Mouse (Mus musculus): ENCODE results near the gene Trabd2b. TPM values are rescaled to one million over a fixed set of nuclear protein-coding genes. Genes with fewer than 3 reads are reported as not detected.

Trabd2b gene
- total RNA-seq, 1 experiment from 2014 or later, result 0.97 TPM

DNA sequence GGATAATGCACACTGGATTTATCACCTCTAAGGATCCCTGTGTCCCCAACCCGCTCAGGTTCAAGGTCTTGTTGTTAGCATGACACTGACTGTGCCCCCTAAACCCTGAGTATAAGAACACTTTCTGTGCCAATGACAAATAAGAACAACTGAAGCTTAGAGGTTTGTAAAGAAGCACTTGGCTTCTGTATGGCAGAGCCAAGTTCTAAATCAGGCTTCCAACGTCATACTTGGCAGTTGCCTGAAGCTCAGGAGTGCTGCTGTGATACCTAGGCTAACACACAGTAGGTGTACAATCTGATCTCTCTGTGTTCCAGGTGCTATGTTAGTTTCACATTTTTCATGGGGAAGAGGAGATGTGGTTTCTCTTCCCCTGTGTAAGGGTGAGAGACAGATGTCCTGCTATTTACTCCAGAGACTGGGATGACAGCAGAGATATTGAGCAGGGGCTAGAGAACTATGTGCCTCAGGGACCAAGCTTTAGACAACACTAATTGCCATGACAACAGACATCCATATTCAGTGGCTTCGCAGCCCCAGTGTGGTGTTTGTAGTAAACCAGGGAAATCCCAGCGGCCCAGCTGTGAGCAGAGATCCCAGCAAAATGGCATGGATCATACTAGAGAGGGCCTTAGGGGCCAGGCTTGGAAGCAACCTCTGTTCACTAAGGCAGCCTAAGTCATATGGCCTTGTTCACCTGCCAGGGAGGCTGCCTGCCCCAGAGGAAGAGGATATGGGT is 89.3 kb downstream of the Trabd2b start:
- DNase-seq, result no peak

DNA sequence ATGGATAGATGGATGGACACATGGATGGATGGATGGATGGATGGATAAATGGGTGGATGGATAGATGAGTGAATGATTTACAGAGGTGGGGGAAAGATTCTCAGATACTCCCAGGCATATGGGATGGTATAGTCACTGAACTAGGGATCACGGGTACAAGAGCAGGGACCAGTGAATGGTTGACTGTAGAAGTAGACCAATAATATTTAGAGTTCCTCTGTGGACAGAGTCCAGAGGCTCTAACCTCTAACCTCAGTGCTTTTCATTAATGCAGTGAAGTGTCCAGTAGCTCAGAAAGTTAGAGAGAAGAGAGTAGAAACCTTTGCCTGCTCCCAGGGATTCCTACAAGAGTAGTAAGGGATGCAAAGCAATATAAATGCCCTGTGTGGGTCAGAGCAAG is 93.1 kb downstream of the Trabd2b start:
- DNase-seq, result no peak

DNA sequence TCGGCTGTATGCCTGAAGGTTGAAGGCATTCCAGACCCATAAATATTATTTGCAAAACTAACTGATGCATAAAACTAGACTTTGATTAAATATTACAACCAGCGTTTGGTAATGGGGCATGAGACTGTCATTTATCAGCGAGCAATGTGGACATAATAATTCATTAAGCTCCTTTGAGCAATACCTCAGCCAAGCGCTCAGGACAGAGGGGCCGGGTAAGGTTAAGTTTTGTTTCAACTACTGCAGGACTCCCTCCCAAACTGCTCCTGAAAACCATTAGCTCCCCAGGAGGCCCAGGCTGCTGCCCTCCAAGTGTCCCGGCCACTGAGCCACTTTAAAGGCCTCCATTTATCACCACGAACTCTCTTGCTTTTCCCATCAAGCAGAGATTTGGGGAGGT is 93.8 kb downstream of the Trabd2b start:
- no peak for DNase-seq

DNA sequence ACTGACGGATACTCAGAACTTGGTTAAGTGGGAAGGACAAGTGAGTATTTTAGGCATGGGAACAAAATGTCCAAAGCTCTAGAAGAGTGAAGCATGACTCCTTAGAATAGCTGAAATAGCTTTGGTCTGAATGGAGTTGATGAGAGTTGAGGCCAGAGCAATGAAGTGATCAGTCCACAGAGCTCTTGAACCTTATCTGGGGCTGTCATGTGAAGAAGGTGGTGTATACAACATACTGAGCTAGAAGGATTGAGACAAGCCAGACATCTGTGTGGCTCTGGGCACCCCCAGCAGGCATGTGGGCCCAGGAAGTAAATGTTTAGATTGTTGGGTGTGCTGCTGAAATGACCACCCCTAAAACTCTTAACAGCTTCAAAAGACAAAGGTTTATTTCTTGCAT is 94.5 kb downstream of the Trabd2b start:
- DNase-seq, result no peak

DNA sequence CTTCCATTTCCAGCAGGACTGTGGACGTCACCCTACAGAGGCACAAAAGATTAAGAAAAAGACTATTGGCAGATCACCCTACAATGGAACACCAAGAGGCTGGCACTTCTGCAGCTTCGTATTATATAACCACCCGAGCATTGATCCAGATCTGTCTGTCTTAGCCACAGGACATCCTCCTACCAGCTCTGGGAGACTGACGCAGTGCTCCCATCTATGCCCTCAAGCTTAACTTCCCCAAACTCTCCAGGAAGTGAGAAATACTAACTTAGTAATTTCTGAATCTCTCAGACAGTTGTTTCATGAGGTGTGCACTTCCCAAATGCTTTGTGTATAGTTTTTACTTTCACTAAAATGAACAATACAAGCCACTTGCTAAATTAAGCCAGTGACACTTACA is 95.1 kb downstream of the Trabd2b start:
- DNase-seq, result no peak

DNA sequence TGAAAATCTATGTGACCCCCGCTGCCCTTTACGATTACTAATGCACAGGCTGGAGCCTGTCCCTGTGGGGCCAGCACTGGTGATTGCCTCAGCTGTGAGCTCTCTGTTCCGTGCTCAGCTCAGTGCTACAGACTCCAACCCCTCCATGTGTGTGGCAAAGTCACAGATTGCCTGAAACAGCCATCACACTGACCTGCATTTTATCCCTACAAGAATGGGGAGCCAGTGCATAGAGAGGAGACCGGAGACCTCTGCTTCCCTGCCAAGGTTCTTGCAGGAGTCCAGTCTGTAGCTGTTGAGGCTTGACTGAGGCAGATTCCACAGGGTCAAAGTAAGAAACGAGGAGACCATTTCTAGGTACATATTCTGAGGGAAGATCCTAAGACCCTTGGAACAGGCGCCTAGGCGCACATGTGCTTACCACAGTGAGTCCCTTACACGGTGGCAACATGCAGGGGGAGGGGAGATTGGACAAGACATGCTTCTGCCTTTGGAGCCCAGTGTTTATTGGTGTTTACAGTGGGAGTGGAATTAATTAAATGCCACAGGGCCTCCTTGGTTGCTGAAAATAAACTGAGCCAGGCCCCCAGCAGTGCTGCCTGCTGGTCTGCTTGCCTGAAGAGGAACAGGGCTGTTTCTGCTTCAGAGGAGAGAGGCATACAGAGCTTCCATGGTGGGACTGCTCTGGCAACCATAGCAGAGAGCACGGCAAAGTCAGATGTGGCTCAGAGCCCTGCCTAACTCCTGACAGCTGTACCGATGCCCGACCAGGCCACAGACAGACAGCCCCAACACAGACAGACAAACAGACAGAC is 97.9 kb downstream of the Trabd2b start:
- no peak for DNase-seq

DNA sequence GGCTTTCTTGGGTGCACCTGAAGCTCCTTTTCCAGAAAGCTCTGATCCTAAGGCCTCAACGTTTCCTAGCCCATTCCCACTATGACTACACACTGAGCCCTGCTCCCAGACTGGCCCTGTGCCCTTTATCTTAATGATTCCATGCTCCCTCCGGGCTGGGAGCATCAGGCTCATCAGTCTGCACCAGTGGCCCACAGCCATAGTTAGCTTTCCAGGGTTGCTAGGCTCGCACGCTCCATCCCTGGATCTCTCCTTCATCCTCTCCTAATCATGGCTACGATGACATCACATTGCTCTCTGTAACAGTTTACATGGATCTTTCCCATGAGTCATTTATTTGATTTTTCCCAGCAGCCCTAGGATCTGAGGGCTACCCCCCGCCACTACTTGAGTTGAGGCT is 103.1 kb downstream of the Trabd2b start:
- no peak for DNase-seq

DNA sequence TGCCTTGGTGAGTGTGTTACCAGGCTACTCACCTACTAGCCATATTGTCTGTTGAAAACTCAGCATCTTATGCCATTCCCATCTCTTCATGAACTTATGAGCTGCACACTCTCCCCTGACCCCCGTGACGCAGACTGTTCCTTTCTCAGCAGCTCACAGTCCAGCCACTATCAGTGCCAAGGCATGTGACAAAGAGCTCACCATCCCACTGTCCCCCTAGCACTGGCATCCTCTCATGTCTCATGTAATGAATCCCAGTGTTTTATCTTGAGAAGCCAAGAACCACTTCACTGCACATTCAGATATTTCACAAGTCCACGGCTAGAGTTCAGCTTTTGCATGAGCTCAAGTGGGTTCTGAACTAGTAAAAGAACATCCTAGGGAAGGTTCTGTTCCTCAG is 105.1 kb downstream of the Trabd2b start:
- DNase-seq, result no peak

DNA sequence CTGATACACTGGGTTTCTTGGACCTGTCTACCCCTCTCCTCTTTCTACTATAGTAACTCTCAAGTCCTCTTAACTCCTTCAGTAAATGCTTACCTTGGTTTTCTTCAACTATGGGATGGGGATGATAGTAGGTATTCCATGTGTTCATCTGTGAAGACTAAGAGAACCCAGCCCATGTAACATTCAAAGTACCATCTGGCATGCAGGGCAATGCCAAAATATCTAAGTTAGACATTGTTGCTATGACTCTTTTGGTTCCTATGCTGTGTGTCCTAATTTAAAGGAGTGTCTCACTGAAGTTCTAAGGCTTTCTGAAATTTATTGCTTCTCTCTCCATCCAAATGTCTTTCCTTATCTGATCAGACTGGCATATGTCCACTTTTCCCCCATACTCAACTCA is 106.6 kb downstream of the Trabd2b start:
- no peak for DNase-seq

DNA sequence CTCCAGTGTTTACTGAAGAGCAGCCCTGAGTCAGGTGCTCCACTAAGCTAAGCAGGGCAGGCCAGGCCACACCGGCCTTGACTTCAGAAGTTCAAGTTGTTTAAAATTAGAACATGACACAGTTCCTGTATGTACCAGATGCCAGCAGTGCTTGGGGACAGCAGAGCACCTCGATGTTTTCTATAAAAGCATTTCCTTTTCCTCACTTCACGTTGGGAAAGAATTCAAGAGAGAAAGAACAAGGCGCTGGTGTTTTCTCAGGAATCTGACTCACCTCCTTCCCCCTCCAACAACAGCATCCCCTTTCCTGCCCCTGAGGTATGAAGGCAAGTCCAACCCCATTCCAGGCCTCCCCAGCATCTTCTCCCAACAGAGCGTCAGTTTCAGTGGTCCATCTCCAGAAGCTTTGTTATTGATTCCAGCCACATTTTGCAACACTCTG is 108.8 kb downstream of the Trabd2b start:
- DNase-seq, result no peak

DNA sequence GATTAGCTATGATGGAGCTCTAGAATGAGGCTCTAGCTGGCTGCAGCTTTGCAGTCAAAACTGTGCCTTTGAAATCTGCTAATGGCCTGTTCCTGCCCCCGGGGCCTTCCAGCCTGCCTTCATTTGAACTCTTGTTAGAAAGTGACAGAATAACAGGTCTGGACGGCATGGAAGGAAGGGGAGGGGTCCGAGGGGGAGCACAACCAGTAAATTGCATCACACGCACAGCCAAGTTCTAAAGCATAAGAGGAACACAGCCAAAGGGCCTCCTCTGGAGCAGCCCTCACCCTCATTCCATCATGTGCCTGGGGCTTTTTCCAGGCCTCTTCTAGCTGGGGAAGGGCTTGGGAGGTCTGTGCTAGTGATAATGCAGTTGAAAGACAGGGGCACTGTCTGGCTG is 110.1 kb downstream of the Trabd2b start:
- no peak for DNase-seq

DNA sequence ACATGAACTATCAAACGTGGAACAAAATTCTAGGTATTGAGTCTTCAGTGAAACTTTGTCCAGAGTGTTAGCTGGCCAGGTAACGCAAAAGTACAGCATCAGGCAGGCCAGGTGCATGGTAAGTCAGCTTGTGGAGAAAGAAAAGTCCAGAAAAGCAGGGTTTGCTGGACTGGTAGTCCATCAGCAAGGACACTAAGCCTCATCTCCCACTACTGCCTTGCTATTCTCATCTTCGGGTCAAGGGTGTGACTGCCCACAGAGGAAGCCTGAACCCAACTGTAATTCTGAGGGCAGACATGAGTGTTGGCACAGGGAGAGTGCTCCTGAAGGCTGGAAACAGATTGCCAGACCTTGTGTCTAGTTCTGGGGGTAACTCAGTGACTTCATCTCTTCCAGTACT is 111.5 kb downstream of the Trabd2b start:
- no peak for DNase-seq

DNA sequence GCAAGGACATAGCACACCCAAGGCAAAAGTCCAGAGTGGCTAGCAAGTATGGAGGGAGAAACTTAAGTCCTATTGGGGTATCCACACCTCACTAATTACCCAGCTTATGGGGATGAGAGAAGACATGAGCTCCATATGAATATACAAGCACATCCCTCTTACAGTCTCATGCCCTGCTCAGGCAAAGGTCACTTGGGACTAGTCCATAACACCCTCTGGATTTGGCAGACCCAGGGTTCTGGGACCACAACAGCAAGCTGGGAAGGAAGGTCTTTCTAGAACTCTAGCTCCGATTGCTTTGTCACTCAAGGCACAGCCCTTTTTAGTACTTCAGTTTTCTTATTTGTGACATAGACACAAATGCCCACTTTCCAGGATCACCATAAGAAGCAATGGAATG is 112.0 kb downstream of the Trabd2b start:
- DNase-seq, result no peak

DNA sequence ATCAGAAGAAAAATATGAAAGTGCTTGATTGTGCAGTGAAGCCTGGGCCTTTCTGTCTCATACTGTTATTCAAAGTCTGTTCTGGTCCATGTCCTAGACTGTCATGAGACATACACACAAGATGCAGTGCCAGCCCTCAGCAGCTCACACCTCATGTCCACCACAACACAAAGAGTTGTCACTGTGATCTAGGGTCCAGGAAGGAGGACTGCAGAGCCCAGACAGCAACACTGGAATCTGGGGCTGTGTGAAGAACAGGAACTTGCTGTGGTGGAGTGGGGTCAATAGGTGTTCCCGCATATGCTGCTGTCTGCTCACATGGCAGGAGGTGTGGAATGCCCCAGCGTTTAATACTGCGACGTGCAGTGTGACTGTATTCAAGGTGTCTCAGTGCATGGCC is 112.8 kb downstream of the Trabd2b start:
- no peak for DNase-seq

DNA sequence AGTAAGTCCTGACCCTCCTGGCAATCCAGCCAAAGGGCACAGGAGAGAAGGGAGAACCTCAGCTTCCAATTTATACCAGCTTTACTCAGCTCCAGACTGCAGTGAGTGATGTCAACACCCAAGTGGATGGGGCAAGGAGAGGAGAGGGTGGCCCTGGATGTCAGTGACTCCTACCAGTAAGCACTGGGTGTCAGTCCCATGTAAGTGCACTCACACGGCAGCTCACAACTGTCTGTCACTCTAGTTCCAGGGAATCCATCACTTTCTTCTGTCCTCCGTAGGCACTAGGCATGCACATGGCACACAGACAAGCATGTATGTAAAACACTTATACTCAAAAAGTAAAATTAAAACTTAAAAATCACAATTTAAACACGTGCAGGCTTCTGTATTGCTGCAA is 113.4 kb downstream of the Trabd2b start:
- no peak for DNase-seq

DNA sequence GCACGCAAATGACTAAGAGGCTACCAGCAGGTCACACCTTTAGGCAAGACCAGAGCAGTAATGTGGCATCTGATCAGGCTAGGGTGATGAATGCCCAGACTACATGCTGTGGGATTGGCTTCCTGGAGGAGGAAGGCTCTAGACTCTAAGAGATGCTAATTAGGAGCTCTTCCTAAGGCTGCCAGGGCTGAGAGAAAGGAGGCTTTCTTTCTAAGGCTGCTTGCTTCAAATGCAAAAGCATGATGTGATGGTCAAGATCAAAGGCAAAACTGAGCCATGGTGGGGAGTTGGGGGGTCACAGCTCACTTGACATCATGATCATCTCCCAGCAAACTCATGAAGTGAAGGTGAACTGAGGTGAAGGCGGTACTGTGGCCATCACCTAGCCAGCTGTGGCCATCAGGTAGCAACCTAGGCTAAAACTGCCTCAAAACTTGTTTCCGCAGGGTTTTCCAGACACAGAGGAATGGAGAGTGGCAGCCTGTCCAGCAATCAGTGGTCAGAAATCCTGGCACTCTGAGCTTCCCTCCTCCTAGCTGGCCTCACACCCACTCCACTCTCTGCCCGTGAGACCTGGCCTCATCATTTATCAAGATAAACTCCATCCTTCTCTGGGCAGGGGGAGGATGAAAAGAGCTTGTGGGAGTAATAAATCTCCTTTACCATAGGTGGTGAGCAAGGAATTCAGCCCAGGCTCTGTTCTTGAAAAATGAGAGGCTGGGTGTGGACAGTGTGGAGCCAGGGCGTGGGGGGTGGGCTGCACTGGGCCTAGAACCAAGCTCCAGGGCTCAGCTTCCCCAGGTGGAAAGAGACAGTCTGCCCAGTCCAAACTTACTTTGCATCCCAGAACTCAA is 117.0 kb downstream of the Trabd2b start:
- DNase-seq, result no peak

DNA sequence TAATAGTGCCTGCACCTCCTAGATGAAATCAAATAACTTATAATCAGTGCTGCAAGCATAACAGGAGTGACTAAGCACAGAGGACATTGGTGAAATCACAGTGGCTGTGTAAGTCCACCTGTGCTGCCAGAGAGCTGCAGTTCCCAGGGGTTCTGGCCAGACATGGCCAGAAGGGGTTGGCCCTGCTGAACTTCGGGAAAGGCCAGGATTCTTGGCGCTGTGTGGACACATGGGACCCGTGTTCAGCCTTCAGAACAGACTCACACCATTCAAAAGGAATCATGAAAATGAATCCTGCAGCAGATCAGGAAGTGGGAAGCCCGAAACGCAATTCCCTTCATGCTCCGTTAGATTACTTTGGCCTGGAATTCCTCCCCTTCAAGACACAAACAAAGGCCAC is 125.1 kb downstream of the Trabd2b start:
- DNase-seq, result no peak

DNA sequence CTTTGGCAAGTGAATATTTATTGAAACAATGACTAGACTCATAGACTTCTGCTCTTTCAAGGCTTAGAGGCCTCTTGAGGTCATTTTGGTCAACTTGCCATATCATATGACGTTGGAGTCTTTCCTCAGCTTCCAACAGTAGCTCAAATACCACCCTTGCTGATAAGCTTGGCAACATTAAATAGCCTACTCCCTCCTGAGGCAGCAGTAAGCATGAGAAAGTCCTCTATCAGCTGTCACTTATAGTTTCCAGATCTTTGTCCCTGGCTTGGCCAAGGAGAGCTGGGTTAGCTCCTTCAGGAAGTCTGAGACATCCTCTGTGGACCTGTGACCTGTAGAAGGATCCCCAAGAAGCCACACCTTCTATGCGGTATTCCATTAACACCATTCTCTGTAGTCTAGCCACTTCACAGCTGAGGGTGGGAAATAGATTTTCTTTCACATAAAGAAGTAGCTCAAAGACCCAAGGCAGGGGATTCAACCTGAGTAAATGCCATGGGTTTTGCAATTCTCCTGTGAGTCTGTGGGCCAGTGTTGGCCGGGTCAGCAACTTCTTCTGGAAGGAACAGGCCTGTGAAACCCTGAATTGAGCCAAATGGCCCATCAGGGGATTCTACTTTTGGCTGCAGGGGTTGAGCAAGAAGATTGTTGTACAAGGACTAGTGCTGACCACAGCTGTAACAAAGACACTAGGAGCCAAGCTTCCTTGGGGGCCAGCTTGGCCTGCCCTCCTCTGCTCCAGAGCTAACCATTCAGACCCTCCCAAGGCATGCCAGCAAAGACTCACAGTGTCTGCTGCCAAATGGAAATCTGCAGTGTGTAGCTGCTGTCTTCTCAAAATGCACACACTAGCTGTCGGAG is 127.6 kb downstream of the Trabd2b start:
- peak; percentile 15 for DNase-seq

DNA sequence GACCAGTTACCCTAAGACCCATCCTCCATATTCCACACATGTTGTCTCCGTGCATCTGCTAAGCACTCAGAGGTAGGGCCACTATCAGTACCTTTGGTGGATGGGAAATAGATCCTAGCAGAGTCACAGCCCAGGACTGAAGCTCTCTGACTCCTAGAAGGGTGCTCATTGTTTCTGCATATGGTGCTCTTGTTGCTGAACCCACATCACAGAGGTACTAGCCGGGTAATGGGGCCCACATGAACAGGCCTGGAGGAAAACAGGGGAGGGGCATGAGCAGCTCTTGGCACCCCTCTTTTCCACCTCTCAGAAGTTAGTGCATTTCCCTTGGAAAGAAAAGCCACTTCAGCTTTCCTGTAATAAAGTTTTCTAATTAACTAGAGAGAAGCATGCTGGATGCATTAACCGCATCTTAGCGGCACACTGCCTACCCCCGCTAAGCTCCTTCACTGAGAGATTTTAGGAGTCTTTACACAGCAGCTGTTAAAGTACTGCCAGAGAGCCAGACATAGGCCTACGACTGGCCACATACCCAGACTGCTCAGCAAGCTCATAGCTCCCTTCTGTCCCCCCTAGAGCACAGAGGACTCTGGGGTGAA is 131.0 kb downstream of the Trabd2b start:
- no peak for DNase-seq

DNA sequence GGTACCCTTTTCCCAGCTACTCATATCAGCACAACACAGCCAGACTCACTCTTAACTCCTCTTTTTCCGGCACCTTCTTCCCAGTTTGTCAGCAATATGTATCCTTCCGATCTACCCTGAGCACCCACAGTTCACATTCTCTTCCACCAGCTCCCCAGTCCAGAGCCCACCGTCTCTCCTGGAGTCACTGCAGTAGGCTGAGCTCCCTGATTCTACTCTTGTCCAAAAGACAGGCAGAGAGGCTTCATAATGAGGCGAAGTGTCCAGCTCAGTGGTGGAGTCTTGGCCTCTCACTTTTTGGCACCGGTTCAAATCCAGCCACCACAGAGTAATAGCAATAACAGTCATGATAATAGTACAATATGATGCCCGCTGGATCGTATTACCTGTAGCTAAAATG is 133.5 kb downstream of the Trabd2b start:
- no peak for DNase-seq

DNA sequence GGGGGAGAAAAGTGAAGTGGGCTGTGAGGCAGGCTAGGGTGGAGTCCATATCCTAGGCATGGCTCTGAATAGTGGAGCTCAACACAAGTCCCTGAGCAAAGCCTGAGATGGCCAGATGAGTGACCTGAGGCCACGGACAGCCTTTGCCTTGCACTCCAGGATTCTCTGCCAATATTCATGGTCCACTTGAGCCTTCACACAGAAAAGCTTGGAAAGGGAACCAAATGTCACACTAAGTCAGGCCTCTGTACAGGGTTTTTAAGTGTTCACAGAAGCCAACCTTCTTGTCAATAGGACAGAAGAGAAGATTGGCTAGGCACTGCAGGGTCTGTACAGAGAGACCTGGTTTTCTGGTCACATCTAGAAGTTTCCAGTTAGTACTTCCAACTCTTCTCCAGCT is 134.7 kb downstream of the Trabd2b start:
- no peak for DNase-seq

DNA sequence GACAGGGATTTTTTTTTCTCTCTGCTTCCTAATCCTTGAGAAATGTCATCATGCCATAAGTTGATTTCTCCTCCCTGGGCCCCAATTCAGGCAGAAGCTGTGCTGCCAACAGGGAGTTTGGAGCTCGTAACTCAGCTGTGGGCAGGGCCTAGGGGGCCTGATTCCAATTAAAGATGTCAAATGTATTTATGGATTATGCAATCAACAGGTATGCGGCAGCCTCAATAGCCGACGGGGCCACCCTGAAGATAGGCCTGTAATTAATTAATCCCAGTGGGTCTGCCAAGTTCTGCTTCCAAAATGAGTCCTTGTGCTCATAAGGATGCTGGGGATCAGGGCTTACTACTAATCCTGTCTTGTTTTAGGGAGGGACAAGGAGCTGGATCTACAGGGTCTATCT is 135.6 kb downstream of the Trabd2b start:
- DNase-seq, result no peak

Measured in adrenal gland, postnatal 25 days (tissue).